Mouse (Mus musculus) limb, embryonic 14.5 days (tissue): ENCODE data around the gene Atg4d. TPM values are rescaled to one million over a fixed set of nuclear protein-coding genes. Genes with fewer than 3 reads are reported as not detected.

Experiments used
- ATAC-seq: fragments of 200-750 bp; cut with Nextera tagmentation; 2 replicates; pipeline ENCODE4 v1.8.0; 2017; ENCODE audit warnings: low read depth, moderate number of reproducible peaks, moderate TSS enrichment; ENCODE audit not compliant: low FRiP score
- DNase-seq: peaks from one replicate; pipeline ENCODE4 v3.0.0-alpha.2; 2015; ENCODE audit warnings: low spot score
- H3K27ac ChIP-seq: fragments of 300-500 bp; sonication (generic); replicated peaks from 2 replicates; pipeline ENCODE4 v1.5.1; 2014; ENCODE audit warnings: low read depth, mild to moderate bottlenecking, low read length, moderate library complexity, mixed read lengths
- H3K27me3 ChIP-seq: fragments of 300-500 bp; sonication (generic); 2 replicates; pipeline ENCODE4 v1.6.1; 2014; ENCODE audit warnings: low read length, mixed read lengths; ENCODE audit not compliant: control insufficient read depth, insufficient read depth
- H3K36me3 ChIP-seq: fragments of 300-500 bp; sonication (generic); 2 replicates; pipeline ENCODE4 v1.6.1; 2014; ENCODE audit warnings: mild to moderate bottlenecking, low read length, moderate library complexity, mixed read lengths; ENCODE audit not compliant: control insufficient read depth, insufficient read depth
- H3K4me1 ChIP-seq: fragments of 300-500 bp; sonication (generic); 2 replicates; pipeline ENCODE4 v1.6.1; 2014; ENCODE audit warnings: antibody characterized with exemption, low read length, mixed read lengths; ENCODE audit not compliant: control insufficient read depth, insufficient read depth
- H3K4me2 ChIP-seq: fragments of 300-500 bp; sonication (generic); replicated peaks from 2 replicates; pipeline ENCODE4 v1.6.1; 2014; ENCODE audit warnings: low read depth, mild to moderate bottlenecking, low read length, moderate library complexity; ENCODE audit not compliant: severe bottlenecking
- H3K4me3 ChIP-seq: fragments of 300-500 bp; sonication (generic); replicated peaks from 2 replicates; pipeline ENCODE4 v1.5.1; 2014; ENCODE audit warnings: low read length
- H3K9ac ChIP-seq: fragments of 300-500 bp; sonication (generic); 2 replicates; pipeline ENCODE4 v1.6.1; 2014; ENCODE audit warnings: mild to moderate bottlenecking, low read depth, low read length, moderate library complexity; ENCODE audit not compliant: severe bottlenecking
- H3K9me3 ChIP-seq: fragments of 300-500 bp; sonication (generic); 2 replicates; pipeline ENCODE4 v1.6.1; 2016; ENCODE audit warnings: low read length; ENCODE audit not compliant: control insufficient read depth
- POLR2A ChIP-seq: fragments of 200-500 bp; IDR thresholded peaks from 2 replicates; pipeline ENCODE4 v1.8.0; 2012; ENCODE audit warnings: inconsistent platforms, mild to moderate bottlenecking, moderate library complexity, borderline replicate concordance; ENCODE audit not compliant: insufficient read depth, insufficient read length; ENCODE audit errors: extremely low read depth
- WGBS: fragments of 180-500 bp; shearing (Covaris S2); extraction: QIAGEN DNeasy Blood & Tissue Kit; methylation state at CpG from one replicate; pipeline ENCODE4 v1.1.7; 2014; 5-methylcytosine and 5-hydroxymethylcytosine counted together
- polyA plus RNA-seq, 2 experiments: library from polyadenylated mRNA; depleted of rRNA in 1 of 2; stranded (reverse) in 1 of 2; unstranded in 1 of 2; fragments of >200 nt; fragmentation: Nextera tagmentation in 1 of 2; extraction: Ambion mirVana in 1 of 2; gene quantifications; 2 replicates each; pipeline versions ENCODE4 v1.2.1 to v1.2.3; 2012 to 2014

The Atg4d gene
- polyA plus RNA-seq, 2 experiments, result 26.9 to 31.6 TPM

DNA sequence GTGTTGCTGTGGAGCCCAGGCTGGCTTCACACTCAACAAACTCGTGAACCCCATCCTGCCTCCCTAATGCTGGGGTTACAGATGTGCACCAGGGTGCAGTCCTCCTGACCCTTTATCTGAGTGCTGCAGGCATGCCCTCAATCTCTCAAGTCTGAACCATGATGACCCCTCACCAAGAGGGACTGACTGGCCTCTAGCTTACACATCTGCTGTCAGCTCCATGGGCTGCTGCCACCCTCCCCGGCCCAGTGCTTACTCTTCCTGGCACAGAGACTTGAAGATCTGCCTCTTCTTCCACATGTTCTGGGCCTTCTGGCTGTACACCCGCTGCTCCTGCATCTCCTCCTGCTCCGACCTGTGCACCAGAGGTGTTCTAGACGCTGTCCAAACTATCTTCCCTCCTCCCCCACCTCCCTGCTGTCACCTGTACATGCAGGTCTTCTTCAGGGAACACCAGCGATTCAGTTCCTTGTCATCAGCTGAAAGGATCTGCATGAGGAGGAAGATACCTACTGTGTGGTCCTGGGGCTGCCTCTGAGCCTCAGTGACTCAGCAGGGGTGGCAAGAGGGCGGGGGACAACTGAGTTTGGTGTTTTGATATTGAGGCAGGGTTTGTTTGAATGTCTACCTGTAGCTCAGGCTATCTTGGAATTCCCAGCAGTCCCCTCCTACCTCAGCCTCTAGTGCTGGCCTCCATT is 10.1 kb downstream of the Atg4d start:
- Histone ChIP-seq H3K36me3 (peaks cover 98% of the 10 kb centered on the region), H3K4me2 (no peak overlapping the region), H3K9me3 (no peaks in the 10 kb centered on the region), H3K27me3 (no peaks in the 10 kb centered on the region), H3K4me3 (no peak overlapping the region), H3K27ac (no peak overlapping the region), H3K9ac (no peak overlapping the region), H3K4me1 (no peaks in the 10 kb centered on the region)
- 84% methylated on average over 7 of the region's 7 CpGs for WGBS
- DNase-seq (no peak), ATAC-seq (no peak)
- no peak for TF ChIP-seq POLR2A

GRCm38 (mm10) chr9:21275727-21276126 is 10.6 kb downstream of the Atg4d start:
- H3K27me3 ChIP-seq, result no peaks in the 10 kb centered on the region
- no peak overlapping the region for H3K9ac ChIP-seq
- H3K4me2 ChIP-seq, result no peak overlapping the region
- H3K4me3 ChIP-seq, result no peak overlapping the region
- ATAC-seq (no peak), DNase-seq (no peak)
- peaks cover 98% of the 10 kb centered on the region for H3K36me3 ChIP-seq
- H3K27ac ChIP-seq, result no peak overlapping the region
- WGBS, result 90% methylated on average over 12 of the region's 12 CpGs
- H3K9me3 ChIP-seq, result no peaks in the 10 kb centered on the region
- no peak for TF ChIP-seq POLR2A
- no peaks in the 10 kb centered on the region for H3K4me1 ChIP-seq

DNA sequence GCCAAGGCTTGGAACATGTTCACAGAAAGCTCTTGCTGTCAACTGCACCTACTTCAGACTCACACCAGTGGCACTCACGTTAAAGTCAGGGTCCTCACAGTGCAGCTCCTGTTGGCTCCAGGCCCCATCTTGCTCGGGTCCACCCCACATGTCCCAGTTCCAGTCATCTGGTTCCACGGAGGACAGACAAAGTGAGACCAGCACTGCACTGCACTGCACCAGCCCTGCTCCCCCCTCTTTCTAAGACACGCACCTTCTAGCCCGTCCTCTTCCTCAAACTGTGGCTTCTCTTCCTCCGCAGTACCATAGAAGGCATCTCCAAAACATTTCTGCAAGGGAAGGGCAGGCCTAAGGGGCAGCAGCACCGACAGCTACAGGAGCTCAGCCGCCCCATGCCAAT is 11.2 kb downstream of the Atg4d start:
- no peaks in the 10 kb centered on the region for H3K9me3 ChIP-seq
- no peak overlapping the region for H3K9ac ChIP-seq
- DNase-seq (no peak), ATAC-seq (no peak)
- no peak overlapping the region for H3K27ac ChIP-seq
- H3K4me3 ChIP-seq, result no peak overlapping the region
- H3K36me3 ChIP-seq, result peaks cover 98% of the 10 kb centered on the region
- no peaks in the 10 kb centered on the region for H3K4me1 ChIP-seq
- H3K4me2 ChIP-seq, result no peak overlapping the region
- TF ChIP-seq POLR2A, result no peak
- H3K27me3 ChIP-seq, result no peaks in the 10 kb centered on the region
- 86% methylated on average over 8 of the region's 8 CpGs for WGBS

DNA sequence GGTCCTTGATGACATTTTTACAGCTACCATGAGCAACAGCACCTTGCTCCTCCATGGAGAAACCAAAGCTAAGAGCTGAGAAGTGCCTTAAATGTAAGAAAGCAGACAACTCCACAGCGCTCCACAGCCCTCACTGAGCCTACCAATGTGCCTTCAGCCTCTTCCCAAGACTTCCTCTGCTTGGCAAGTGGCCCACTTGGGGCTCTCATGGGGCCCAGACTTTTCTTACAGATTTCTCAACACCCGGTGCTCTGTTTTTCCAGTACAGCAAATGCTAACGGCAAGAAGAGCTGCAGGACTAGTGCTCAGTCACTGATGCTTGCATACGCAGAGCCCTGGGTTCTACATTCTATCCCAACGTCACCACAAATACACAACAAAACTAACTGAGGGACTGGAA is 12.7 kb downstream of the Atg4d start:
- no peak overlapping the region for H3K27ac ChIP-seq
- DNase-seq, result no peak
- no peak for TF ChIP-seq POLR2A
- no peaks in the 10 kb centered on the region for H3K4me1 ChIP-seq
- no peak overlapping the region for H3K4me3 ChIP-seq
- H3K36me3 ChIP-seq, result peaks cover 96% of the 10 kb centered on the region
- 96% methylated on average over 5 of the region's 5 CpGs for WGBS
- ATAC-seq, result no peak
- H3K27me3 ChIP-seq, result no peaks in the 10 kb centered on the region
- H3K9me3 ChIP-seq, result no peaks in the 10 kb centered on the region
- H3K9ac ChIP-seq, result no peak overlapping the region
- H3K4me2 ChIP-seq, result no peak overlapping the region

DNA sequence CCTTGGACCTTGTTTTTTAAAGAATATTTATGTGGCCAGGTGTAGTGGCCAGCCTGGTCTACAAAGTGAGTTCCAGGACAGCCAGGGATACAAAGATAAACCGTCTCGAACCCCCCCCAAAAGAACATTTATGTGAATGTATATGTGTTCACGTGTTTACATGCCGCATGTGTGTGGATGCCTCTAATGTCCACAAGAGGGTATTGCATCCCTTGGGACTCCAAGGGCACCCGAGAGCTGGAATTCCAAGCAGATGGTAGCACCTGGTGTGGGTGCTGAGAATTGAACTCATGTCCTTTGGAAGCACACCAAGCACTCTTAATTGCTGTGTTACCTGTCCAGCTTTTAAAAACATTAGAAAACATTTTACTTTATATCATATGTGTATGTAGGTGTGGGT is 18.5 kb downstream of the Atg4d start:
- DNase-seq, result no peak
- H3K4me2 ChIP-seq, result no peak overlapping the region
- peaks cover 12% of the 10 kb centered on the region for H3K4me1 ChIP-seq
- ATAC-seq, result no peak
- no peak overlapping the region for H3K4me3 ChIP-seq
- H3K27ac ChIP-seq, result no peak overlapping the region
- H3K27me3 ChIP-seq, result no peaks in the 10 kb centered on the region
- TF ChIP-seq POLR2A, result no peak
- WGBS, result 93% methylated on average over 5 of the region's 5 CpGs
- H3K9me3 ChIP-seq, result no peaks in the 10 kb centered on the region
- H3K36me3 ChIP-seq, result peaks cover 63% of the 10 kb centered on the region
- H3K9ac ChIP-seq, result no peak overlapping the region
